Mouse (Mus musculus) G1E-ER4 (cell line): ENCODE data around the gene Zfp92. TPM values are rescaled to one million over a fixed set of nuclear protein-coding genes. Genes with fewer than 3 reads are reported as not detected.

Source experiments
- GATA1 ChIP-seq: IDR thresholded peaks from one replicate; pipeline ENCODE4 v1.8.0; 2012; ENCODE audit warnings: low read length, inconsistent platforms
- polyA plus RNA-seq: library from polyadenylated mRNA; stranded (reverse); fragments of >175 nt; gene quantifications from 2 replicates; pipeline ENCODE4 v1.2.3, GENCODE M21; 2012

Gene Zfp92
- polyA plus RNA-seq, 1 experiment = not detected

DNA sequence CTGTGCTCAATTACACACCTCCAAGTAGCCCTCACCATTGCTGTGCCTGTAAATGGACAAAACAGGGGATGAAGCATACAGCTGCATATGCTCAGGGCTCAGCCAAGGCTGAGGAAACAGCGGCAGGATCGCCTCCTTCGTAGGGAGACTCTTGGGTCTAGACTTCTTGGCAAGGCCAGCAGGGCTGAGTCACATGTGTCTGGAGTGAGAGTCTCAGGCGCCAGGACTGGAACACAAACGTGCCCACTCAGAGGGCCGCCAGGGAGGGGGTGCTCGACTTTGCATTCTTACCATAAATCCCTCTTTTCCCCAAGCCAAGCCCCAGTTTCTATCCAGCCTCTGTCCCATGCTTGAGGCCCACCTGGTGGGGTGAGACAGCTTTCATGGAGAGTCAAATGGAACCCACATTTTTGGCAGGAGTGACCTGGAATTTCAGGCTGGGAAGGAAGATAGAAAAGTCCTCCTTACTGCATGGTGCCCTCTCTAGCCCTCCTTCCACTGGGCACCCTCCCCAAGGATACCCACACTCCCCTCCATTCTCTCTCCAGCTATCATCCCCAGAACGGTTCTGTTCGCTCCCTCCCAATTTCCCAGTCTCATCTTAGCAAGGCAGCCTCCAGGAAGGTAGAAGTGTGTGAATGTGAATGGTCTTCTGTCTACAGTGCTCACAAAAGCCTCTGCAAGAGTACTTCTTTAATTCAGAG, 54.7 kb downstream of the Zfp92 start:
- TF ChIP-seq GATA1 = no peak

DNA sequence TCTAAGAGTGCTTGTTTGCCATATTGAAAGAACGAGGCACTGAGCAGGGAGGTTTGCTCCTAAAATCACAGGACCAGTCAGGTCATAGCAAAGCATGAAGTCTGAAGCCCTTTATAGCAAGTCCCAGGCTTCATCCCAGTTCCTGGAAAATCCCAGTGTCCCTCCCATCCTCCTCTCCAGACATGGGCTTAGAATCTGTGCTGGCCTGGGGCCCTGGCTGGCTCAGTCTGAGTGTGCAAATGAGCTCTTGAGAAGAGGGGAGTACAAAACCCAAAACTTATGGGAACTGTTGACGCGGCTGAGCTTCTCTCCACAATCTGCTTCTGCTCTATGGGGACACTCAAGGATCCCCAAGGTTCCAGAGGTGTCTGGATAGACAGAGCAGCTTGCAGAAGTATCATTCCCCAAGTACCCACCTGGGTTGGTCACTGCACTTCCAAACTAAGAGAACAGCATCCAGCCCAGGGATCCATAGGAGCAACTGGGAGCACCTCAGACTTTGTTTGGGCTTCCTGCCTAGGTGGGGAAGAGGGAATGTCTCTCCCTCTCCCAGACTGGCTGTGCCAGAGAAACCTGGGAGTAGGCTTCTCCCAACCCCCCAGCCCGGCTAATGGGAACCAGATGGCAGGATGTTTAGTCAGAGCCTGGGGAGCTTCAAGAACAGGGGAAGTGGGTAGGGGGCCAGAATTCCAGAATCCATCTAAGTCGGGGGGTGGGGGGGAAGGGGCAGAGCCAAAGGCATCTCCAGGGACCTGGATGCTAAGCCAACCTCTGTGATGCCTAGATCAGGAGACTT, 56.7 kb downstream of the Zfp92 start:
- TF ChIP-seq GATA1 = no peak

DNA sequence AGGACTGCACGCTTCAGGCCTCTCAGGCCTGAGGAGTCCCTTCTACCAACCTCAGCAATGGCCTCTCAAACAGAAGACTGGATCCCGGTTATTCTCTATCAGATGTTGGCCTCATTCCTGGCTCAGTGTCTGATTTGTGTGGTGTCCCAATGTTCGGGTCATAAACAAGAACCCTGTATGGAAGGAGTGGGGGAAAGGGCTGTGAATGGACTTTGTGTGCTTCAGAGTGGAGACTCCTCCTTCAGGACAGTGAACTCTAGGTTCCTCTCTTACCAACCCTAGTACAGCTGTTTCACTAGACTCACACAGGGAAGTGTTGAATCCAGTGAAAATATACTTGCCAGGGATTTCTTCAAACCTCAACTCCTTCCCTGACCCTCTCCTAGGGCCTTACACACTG, 57.4 kb downstream of the Zfp92 start:
- no peak for TF ChIP-seq GATA1

DNA sequence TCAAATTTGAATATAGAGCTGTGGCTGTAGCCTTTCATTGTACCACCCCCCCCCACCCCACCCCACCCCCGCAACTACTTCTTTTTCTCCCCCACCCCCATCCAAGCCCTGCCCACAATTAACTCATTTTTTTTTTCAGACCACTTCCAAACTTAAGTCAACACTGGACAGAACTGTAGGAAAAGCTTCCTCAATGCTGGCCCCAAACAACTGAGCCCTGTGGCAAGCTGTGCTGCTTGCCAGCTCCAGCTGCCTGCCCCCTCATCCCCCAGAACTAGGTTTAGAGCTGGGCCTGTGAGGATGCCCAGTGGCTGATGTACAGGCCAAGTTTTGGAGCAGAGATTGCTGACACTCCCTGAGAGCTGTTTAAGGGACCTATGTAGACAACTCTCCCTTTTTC, 57.9 kb downstream of the Zfp92 start:
- TF ChIP-seq GATA1 = no peak

DNA sequence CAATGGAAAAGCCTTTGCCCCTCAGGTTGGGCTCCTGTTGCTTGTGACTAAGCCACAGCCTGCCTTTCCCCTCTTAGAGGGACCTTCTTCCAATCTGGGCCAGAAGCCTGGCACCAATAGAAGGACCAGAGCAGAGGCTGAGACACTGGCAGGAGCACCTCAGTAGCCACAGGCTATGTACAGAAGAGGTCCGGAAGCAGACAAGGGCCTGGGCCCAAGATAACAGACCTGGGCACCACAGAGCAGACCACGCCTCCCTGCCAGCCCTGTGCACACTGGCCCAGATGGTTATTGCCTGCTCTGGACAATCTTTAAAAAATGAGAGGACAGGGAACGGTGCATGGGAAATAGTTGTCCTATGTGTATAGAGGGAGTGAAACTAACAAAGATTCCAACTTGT, 60.9 kb downstream of the Zfp92 start:
- TF ChIP-seq GATA1 = no peak

DNA sequence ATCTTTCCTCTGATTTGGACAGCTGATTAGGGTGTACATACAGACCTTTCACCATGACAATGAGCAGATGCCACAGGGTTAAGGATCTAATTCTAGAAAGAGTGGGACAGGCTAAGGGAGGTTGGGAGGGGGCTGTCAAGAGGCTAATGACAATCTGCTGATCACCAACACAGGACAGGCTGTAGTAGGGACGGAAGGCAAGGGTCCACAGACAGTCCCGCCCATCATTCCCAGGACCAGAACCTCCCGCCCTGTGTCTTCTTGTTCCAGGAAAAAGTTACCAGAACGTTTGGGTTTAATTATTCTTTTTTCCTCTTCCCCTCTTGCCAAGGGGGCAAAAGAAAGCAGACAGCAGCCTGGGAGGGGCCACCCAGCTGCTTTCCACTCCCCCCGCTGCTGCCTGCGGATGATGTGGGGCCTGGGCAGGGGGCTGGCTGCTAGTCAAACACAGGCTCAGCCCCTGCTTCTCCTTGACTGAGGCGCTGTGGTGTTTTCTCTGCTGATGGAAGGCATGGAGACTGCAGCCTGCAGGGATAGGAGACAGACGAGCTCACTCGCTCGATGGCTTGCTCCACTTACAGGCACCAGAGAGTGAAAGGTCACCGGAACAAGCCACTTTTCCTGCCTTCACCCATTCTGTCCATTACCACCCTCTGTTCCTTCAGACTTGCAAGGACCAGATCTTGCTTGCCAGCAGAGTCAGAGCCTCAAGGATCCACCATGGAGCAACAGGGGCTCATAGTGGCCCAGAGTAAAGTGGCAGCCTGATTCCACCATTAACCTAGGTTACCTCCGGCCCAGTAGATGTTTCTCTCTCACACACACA, 63.7 kb downstream of the Zfp92 start:
- no peak for TF ChIP-seq GATA1

DNA sequence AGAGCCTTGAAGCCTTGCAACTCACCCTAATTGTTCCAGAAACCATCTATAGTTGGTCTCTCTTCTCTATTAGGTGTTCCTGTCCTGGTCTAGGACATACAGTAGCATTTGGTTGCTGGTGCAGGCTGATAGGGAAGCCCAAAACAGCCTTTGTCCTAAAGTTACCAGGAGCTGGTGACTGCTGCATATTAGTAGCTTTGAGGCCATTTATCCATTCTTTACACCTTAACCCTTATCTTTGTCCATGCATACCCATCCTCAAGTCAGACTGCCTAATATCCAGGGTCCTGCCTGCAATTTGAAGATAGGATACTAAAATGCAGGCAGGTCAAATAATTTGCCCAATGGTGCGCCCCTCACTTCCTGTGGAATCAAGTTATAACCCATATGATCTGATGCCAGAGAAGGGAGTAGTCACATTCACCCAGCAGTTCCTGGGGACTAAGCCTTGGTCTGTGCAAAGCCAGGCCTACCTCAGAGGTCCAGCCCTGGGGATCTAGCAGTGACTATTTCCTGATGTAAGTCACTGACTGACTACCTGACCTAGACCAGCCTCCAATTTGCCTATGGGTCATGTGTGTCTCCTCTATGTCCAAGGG, 64.9 kb downstream of the Zfp92 start:
- TF ChIP-seq GATA1 = no peak

DNA sequence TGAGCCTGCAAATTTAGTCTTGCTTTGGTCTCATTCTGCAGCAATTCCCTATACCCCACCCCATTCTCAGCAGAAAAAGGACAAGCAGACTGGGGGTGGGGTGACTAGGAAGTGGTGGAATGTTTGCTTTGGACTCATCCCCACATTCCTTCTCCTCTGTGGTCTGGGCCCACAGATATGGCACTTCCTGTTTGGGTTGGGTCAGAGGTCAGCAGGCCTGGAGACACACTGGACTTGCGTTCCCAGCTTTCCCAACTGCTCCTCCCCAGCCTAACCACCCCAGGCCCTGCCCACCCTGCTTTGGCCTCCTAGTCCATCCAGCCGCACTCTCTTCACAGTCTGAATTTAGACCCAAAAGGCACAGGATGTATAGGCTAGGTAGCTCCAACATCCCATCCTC, 65.7 kb downstream of the Zfp92 start:
- no peak for TF ChIP-seq GATA1

DNA sequence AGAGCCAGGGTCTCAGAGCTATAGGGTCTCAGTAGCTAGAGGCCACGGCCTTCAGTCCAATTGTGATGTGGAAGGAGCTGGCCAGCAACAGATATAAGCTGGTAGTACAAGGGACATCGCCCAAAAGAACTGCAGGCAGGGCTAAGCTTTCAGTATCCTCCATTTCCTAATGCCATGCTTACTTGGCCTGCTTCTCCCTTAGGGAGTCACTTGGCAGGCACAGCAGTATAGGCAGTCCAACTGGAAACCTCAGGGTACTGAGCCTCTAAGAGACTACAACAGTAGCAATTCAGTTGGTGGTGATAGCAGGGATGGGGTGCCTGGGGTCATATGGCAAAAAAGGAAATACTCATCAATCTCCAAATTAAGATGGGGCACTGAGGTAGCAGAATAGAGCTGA, 66.6 kb downstream of the Zfp92 start:
- TF ChIP-seq GATA1 = no peak

Other genes with a start within 250 kb of the Zfp92 start
- not detected in 2 replicates for gene Spin2d, start 234.1 kb upstream of the Zfp92 start, polyA plus RNA-seq
- not detected in 2 replicates for gene Xlr3b, start 218.9 kb upstream of the Zfp92 start, polyA plus RNA-seq
- gene Xlr4b, start 196.8 kb upstream of the Zfp92 start, polyA plus RNA-seq = not detected in 2 replicates
- gene F8a, start 182.8 kb upstream of the Zfp92 start, polyA plus RNA-seq = 19.2 and 21.6 TPM in 2 replicates
- not detected in 2 replicates for gene Xlr4c, start 168.0 kb upstream of the Zfp92 start, polyA plus RNA-seq
- not detected in 2 replicates for gene Xlr3c, start 145.7 kb upstream of the Zfp92 start, polyA plus RNA-seq
- gene Xlr5a, start 118.1 kb upstream of the Zfp92 start, polyA plus RNA-seq = not detected in 2 replicates
- gene Xlr5c, start 118.1 kb upstream of the Zfp92 start, polyA plus RNA-seq = not detected in 2 replicates
- gene Gm45015, start 74.3 kb upstream of the Zfp92 start, polyA plus RNA-seq = not detected in 2 replicates
- gene Zfp275, start 68.5 kb upstream of the Zfp92 start, polyA plus RNA-seq = 2.1 and 2.3 TPM in 2 replicates
- not detected in 2 replicates for gene Gm18336, start 12.4 kb upstream of the Zfp92 start, polyA plus RNA-seq
- not detected in 2 replicates for gene Trex2, start 24.2 kb downstream of the Zfp92 start, polyA plus RNA-seq
- 3.4 and 3.5 TPM in 2 replicates for gene Haus7, start 47.9 kb downstream of the Zfp92 start, polyA plus RNA-seq
- not detected in 2 replicates for gene Bgn, start 72.5 kb downstream of the Zfp92 start, polyA plus RNA-seq
- not detected in 2 replicates for gene Atp2b3, start 92.0 kb downstream of the Zfp92 start, polyA plus RNA-seq
- gene Dusp9, start 228.3 kb downstream of the Zfp92 start, polyA plus RNA-seq = 0.06 TPM in 2 replicates
- gene Pnck, start 249.0 kb downstream of the Zfp92 start, polyA plus RNA-seq = not detected in 2 replicates